Mouse (Mus musculus) E14TG2a.4 (cell line): Measurements from ENCODE around the gene Sbf2.

ENCODE experiments used
- CTCF ChIP-seq: conservative IDR thresholded peaks from 2 replicates; pipeline ENCODE4 v1.5.1; 2014; ENCODE audit warnings: low read length
- POU5F1 ChIP-seq: IDR thresholded peaks from 2 replicates; pipeline ENCODE4 v1.6.1; 2014; ENCODE audit warnings: low read length, borderline replicate concordance

DNA sequence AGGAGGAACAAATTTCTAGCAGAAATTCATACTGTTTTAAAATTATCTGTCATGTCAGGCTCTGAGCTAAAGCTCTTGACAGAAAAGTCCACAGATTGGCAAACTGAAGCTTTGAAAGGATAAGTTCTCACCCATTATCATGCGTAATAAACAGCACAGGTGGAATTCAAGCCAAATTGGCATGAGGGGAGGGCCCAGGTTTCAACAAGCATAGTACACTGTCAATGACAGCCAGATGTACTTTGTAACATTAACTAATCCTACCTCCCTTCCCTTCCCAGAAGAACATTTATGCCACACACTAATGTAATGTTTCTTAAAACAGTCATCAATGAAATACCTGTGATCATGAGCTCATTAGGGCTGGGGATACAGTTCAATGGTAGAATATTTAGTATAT is 17.6 kb downstream of the Sbf2 start:
- TF ChIP-seq CTCF (no peak), POU5F1 (no peak)
